Mouse (Mus musculus) left cerebral cortex, adult 9 months (tissue): Measurements from ENCODE around the gene Slc2a3.
A peak's percentile ranks its signal among the peaks of the same experiment; 100 is the strongest.
"Not testable (repeated sequence)": the region's sequence is repeated elsewhere in the genome, so short reads cannot be mapped to it uniquely, and the experiment has no call there.

Experiments
- DNase-seq, 2 experiments: peaks; one replicate each; pipeline ENCODE4 v3.0.0; 2022; ENCODE audit warnings: low spot score in 2 of 2

Gene Slc2a3

DNA sequence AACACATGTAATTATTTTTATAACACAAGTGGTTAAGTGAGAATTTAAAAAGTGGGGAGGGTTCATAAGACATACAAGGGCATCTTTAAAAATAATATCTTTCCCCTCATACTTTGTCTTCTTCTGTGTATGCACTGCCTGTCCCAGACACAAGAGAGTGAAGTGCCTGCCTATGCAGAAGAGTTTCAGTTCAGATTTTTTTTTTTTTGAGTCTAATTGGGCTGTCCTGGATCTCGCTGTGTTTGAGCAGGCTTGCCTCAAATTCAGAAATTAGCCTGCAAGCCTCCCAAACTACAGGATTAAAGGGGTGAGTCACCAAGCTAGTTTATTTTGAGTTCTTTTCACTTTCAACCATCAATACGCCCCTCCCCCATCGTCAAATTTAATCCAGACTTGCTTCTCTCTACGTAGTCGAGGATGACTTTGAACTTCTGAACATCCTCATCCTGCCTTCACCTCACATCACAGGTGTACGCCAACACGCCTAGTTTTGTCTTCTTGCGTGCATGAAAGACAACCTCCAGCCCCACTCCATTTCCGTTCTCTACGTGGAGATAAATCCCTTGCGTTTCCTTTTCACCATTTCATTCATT lies 8.7 kb upstream of the Slc2a3 start:
- no peak for DNase-seq

DNA sequence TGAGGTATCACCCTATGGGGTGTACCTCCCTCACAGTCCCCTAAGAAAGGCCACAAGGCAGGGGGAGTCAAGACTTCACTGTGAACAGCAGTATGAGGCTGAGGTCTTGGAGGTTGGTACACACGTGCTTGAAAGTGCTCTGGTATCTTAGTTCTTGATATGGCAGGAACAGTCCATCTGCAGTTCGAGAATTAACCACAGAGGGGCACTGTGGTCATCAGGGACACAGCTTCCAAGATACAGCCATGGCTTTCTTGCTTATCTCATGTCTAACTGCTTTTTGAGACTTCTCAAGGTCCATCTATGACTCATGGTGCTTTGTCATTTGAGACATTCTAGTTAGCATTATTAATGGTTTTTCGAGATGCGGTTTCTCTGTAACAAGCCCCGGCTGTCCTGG lies 3.0 kb upstream of the Slc2a3 start:
- peak in 1 of 2 experiments; percentile 88 for DNase-seq

DNA sequence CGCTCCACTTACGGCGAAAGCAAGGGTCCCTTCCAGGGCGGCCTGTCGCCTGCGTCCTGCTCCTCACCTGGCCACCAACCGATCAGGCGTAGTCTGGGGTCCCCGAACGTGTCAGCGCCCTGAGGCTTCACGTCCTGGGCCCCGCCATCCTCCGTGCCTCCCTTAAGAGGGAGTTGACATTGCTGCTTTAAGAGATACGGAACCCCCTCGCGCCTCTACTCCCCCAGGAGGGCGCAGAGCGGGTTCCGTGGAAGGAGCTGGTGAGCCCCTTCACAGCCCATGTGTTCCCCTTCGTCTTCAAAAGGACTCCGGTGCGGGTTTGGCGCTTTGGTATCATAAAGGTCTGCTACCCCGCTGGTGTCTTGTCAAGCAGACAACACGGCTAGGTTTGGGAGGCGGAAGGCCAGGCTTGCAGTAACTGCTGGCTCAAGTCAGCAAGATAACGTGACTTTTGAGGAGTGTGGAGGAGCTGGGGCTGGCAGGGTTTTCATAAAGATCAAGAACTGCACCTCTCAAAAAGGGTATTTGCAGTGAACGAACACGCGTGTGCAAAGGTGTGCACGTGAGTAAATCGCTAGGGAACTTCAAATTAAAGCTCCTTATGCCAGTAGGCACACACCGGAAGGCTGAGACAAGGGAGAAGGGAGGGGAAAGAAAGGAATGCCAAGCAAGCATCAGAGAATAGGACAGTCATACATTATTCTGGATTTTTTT lies 518 bp upstream of the Slc2a3 start:
- DNase-seq = peak in 1 of 2 experiments; percentile 60

DNA sequence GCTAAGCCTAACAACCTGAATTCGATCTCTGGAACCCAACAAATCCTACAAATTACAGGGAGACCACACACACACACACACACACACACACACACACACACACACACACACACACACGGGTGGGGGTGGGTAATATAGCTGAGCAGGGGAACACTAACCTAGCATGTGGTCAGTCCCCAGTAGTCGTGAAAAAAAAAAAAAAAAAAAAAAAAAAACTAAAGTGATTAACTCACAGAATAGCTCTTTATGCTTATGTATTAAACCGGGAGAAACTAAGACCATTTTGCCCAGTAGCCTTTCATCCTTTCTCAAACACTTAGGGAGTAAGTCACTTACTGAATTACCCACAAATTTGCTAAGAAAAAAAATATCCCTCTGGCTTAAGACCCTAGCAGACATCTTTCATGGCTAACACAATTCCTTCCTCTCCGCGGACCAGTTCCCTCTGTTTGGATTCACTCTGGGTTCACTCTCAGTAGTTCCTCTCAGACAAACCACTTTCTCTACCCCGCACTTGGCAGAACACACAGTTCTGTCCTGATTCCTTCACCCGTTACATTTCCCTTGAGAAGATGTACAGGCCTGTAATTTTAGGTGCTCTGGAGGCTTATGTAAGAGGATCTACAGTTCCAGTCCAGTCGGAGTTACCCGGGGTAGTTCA lies 670 bp downstream of the Slc2a3 start:
- no peak for DNase-seq

DNA sequence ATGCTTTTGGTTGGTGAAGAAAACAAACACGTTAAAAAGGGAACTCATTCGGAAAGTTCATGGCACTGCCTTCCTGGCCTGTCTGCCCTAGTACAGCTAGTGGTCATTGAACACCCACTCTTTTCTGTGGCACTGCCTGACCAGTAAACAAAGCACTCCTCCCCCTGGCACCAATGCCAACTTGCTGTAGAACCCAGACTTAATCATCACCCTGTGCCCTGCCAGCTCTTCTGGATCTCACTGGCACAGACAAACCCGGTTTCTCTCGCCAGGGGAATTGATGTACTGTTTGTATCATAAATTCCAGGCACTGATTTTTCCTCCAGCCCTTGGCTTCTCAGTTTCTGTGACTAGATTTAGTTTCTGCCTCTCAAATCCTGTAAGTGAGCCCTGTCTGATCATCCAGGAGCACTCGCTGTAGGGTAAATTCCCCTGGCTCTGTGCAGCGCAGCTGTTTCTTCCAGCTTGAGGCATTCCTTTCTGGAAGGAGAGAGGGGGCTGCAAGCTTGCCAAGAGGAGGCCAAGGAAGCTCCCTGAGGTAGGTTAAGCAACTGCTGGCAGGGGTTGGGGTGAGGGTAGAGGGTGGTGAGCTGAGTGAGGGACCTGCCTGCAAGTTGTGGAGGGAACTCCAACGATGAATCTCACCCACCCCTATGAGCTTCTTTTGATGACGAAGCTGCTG lies 6.0 kb downstream of the Slc2a3 start:
- no peak for DNase-seq

DNA sequence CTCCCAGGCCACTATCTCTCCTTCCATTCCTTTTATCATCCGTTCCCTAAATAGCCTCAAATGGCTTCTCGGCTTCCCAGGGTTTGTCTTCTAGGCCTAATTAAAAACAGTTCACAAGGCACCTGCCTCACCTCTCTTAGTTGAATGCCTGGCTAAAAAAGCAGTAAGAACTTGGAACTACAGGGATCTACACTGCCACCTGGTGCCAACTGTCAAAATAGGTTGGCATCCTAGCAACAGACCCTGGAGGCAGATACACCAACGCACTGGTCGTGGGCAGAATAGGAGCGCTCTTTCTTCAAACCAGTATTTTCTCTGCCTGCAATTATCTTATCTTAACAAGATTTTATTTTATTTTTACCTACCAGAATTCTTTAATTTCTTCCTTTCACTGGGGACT lies 15.2 kb downstream of the Slc2a3 start:
- DNase-seq = peak; percentile 71 to 85

DNA sequence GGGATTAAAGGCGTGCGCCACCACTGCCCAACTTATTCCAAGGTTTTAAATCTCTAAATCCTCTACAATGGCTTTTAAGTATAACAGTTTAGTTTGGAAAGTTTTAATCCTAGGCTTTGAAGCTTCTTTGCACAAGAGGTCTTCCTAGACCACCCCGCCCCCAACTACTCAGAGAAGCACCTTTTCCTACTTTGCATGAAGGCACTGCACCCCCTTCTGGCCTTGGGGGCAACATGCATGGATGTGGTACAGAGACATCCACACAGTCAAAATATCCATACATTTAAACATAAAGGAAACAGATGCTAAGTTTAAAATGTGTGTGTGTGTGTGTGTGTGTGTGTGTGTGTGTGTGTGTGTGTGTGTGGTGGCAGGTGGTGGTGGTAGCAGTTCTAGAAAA lies 16.6 kb downstream of the Slc2a3 start:
- peak in 1 of 2 experiments; percentile 38 for DNase-seq

DNA sequence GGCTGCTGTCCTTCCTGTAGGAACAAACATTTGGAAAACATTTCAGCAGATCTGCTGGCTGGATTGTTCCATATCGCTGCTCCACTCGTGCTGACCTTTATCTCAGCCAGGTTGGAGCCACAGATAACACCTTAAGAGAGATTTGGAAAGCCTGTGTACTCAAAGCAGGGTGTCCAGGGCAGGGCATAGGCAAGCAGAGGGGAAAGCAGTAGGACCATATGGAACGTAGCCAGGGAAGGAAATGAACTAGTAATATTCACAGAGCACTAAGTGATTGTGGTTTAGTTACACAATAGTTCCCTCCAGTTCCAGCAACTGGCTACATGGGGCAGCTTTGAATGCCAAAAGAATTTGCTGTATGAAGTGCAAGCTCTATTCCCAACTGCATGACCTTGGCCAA lies 19.3 kb downstream of the Slc2a3 start:
- no peak for DNase-seq

DNA sequence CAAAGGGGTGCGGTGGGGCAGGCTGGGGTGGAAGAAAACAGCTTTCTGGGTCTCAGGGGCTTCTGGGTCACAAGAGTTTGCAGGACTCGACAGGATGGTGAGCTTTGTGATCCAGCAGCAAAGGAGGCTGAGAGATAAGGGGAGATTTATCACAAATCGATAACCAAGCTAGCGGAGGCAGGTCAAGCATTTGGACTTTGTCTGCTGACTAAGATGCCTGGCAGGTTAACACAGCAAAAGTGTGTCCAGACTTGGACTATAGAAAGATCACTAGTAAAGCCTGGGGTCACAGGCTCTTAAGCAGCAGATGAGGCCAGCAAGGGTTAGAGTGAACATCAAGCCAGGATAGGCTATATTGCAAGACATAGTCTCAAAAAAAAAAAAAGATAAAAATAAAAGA lies 20.3 kb downstream of the Slc2a3 start:
- DNase-seq = no peak

DNA sequence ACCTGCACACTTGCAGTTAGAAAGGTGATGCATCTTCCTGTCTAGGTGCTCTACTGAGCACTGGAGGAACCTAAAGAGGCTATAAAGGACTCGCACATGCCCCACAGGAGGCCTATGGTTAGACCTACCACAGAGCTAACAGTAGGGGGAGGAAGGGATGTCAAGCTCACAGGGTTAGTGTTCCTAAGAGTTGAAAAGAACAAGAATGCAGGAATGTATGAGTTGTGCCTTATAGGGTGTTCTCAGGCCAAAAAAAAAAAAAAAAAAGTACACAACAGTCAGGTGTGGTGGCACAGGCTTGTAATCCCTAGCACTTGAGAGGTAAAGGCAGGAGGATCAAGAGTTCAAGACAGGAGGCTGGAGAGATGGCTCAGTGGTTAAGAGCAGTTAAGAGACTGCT lies 21.5 kb downstream of the Slc2a3 start:
- DNase-seq = no peak

DNA sequence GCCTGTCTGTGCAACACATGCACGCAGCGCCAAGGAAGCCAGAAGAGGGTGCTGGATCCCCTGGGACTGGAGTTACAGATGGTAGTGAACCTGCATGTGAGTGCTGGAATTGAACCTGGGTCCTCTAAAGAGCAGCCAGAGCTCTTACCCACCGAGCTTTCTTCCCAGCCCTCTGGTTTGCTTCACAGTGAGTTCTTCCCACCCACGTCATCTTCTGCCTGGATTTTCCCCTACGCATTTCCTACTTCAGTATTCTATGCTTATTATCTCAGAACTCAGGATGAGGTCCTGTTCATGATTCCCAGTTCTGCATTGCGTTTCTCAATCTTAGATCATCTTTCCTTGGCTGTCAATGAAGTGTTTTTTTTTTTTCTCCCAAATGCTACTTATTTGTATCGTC lies 25.4 kb downstream of the Slc2a3 start:
- DNase-seq = no peak

DNA sequence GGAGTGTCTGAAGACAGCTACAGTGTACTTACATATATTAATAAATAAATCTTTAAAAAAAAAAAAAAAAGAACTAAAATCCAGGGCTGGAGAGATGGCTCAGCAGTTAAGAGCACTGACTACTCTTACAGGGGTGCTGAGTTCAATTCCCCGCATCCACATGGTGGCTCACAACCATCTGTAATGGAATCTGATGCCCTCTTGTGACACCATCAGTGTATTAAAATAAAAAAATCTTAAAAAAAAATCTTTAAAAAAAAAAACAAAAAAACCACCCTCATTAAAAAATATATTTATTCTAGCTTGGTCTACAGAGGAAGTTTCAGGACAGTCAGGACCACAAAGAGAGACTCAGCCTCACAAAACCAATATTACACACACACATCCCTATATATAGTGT lies 27.1 kb downstream of the Slc2a3 start:
- DNase-seq = no peak

DNA sequence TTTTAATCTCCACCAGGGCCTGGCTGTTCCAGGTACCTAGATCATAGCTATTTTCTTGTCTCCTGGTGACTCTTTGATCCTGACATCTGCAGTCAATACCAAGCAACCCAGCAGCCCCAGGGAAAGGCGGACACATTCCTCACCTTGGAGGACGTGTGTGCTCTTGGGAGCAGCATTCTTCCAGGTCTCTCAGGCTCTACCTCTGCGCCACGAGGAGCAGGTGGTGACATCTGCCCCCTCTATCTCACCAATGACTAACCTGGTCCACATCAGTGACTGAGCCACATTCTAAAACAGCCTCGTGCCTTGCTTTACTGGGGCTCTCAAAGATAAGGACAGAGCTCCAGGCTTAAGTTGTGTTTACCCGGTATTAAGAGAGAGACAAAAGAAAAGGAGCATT lies 28.7 kb downstream of the Slc2a3 start:
- no peak for DNase-seq

DNA sequence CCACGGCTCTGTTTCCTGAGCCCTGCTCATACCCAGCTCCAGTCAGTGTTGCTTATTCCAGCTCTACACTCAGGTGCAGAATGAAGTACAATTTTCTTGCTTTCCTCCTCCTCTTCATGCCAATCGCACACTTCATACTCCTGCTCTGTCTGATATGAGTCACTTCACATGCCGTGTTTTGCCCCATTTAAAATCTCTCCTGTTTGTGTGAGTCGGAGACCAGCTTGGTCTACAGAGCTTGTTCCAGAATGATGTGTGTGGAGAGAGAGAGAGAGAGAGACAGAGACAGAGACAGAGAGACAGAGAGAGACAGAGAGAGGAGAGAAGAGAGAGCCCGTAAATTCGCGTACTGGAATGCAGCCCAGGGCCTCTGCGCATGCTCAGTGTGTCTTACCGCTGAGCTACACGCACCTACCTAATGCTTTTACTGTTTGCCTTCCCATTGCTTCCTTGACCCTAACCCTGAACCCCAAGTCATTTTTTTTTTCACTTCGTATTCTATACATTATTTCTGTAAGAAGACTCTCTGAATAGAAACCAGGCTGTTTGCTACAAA lies 30.6 kb downstream of the Slc2a3 start:
- no peak for DNase-seq

DNA sequence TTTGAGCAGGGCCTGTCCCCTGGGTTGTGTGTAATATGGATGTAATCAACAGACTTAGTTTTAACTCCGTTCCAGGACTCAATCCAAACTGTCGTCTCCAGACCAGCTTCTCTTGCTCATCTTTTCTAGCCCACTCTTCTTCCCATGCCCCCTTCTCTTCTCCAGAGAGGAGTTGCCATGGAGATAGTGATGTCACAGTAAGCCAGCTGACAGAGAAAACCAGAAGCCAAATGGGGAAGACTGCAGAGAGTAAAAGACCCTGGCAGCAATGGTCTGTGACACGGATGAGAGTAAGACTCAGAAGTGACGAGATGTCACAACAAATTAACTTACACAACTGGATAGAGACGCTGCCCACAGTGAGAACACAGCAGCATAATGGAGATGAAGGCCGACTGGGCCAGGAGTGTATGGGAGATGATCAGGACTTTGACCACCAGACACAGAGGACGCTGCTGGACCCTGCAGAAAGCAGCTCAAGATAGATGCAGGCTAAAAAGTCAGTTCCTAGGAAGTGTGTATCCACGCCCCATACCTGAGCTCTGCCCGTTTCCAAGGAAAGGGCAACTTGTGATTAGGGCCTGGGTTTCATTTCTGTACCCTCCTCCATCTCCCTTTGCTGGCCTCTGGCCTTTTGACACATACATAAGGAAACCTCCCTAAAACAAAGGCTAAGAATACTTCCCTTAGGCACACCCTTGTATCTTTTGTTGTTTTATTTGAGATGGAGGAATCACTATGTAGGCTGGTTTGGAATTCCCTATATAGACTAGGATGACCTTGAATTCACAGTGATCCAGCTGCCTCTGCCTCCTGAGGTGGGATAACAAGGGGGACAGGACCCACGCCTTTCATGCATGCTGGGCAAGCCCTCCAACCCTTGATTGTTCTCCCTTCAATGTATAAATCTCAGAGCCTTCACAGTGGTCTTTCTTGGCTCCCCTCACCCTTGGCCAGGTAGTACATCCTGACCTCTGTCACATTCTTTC lies 31.4 kb downstream of the Slc2a3 start:
- no peak for DNase-seq

DNA sequence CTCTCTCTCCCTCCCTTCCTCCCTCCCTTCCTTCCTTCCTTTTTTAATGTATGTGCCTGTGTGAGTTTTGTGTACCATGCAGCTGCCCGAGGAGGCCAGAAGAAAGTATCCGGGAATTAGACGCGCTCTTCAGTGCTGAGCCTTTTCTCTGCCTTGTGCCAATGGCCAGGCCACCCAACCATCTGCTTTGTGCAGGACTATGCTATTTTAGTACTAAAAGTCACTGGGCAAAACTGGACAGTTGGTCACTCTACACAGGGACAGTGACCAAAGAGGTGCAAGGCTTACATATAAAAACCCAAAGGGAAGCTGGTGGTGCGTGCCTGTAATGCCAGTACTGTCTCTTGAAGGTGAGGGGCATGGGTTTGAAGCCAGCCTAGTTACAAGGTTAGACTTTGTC lies 33.2 kb downstream of the Slc2a3 start:
- DNase-seq = no peak

DNA sequence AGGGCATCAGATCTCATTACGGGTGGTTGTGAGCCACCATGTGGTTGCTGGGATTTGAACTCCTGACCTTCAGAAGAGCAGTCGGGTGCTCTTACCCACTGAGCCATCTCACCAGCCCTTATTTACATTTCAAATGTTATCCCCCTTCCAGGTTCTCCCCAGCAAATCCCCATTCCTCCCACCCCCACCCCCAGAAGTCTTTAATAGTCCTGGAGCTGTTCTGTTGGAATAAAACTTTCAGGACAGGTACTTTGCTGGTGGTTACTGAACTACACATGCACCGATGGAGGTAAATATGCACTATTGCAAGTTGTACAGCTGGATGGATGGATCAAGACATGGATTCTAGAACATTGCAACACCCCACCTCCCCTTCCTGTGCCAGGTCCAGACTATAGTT lies 34.4 kb downstream of the Slc2a3 start:
- DNase-seq = not testable (repeated sequence)

DNA sequence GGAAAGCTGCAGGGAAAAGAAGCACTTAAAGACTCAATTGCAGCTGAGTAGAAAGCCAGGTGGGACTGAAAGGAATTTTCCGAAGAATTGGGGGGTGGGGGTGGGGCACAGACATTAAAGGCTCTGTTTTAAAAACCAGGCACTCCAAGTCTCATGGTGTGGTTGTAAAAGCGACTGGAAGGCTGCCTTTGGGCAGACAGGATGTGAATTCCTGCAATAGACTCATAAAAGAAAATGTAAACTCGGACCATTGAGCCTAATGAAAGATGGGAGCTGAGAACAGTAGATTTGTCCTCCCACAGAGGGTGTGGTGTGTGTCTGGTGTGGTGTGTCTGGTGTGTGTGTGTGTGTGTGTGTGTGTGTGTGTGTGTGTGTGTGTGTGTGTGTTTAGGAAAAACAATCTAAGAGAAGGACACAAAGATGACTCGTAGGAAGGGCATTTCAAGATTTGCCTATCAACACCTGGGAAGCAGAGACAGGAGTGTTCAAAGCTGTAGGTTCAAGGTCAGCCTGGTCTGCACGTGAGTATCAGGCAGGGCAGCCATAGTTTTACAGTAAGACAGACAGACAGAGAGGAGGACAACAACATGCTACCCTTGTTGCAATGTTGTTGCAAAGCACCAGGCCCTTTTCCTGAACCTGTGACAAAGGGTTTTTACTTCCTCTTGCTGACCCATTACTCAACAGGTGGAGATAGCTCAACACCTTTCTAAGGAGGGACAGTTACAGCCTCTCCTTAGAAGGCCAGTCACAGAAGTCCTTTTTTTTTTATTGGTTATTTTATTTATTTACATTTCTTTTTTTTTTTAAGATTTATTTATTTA lies 35.1 kb downstream of the Slc2a3 start:
- DNase-seq = no peak

DNA sequence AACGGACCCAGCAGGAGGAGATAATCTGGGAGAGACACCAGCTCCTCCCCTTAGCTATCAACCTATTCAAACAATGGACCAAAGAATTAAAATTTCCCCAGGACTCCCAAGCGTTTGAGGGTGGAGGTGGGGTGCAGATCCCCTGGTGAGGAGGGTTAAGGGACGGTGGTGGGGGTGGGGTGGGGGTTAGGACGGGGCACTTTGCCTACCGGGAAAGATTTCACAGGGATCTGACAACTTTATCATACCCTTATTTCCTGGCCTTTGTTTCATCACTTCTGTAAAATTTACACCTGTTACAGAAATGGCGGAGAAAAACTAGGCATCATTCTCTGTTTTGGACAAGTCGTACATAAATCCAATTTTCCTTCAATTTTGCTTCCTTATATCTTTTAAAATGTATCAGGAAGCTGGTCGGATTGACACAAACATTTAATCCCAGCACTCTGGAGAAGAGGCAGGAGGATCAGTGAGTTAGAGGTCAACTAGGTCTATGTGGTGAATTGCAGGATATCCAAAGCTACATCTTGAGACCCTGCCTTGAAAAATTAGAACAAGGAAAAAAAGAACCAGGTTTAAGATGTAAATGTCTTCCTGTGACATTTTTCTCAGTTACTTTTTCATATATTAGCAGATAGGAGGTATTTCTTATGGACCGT lies 36.0 kb downstream of the Slc2a3 start:
- DNase-seq = no peak
